Mouse (Mus musculus) megakaryocyte, embryonic 14.5 days (primary cell): ENCODE results near the gene Tmem163. TPM values are rescaled to one million over a fixed set of nuclear protein-coding genes. Genes with fewer than 3 reads are reported as not detected.

Experiments used
- H3K27me3 ChIP-seq: replicated peaks from 2 replicates; pipeline ENCODE3; 2012; ENCODE audit warnings: inconsistent platforms
- H3K36me3 ChIP-seq: replicated peaks from 2 replicates; pipeline ENCODE3; 2012; ENCODE audit warnings: low read length, inconsistent platforms, mixed read lengths
- H3K4me1 ChIP-seq: 2 replicates; pipeline ENCODE4 v1.6.1; 2012; ENCODE audit warnings: inconsistent platforms
- H3K4me3 ChIP-seq: replicated peaks from 2 replicates; pipeline ENCODE3; 2012; ENCODE audit warnings: moderate library complexity, mild to moderate bottlenecking, inconsistent platforms
- H3K9me3 ChIP-seq: 2 replicates; pipeline ENCODE4 v1.6.1; 2012; ENCODE audit warnings: inconsistent platforms
- FLI1 ChIP-seq: IDR thresholded peaks from 2 replicates; pipeline ENCODE4 v1.6.1; 2012; ENCODE audit warnings: low read length, inconsistent platforms, mixed read lengths
- GATA1 ChIP-seq: IDR thresholded peaks from 3 replicates; pipeline ENCODE4 v1.6.1; 2012; ENCODE audit warnings: mixed read lengths, low read length, inconsistent platforms, borderline replicate concordance
- polyA plus RNA-seq: library from polyadenylated mRNA; stranded (reverse); fragments of >175 nt; gene quantifications from 2 replicates; pipeline ENCODE4 v1.2.3, GENCODE M21; 2012; ENCODE audit warnings: low replicate concordance; ENCODE audit not compliant: insufficient read depth

Gene Tmem163
- polyA plus RNA-seq, 1 experiment: 41.1 TPM

GRCm38 (mm10) chr1:127508921-127509320 is 170.4 kb downstream of the Tmem163 start:
- H3K4me1 ChIP-seq: peaks cover 67% of the 10 kb centered on the region

GRCm38 (mm10) chr1:127508067-127508739 is 171.1 kb downstream of the Tmem163 start:
- peaks cover 68% of the 10 kb centered on the region for H3K4me1 ChIP-seq
- H3K9me3 ChIP-seq: no peaks in the 10 kb centered on the region
- no peaks in the 10 kb centered on the region for H3K27me3 ChIP-seq
- no peak overlapping the region for H3K4me3 ChIP-seq
- TF ChIP-seq FLI1 (no peak), GATA1 (no peak)
- H3K36me3 ChIP-seq: peaks cover 41% of the 10 kb centered on the region

More at GRCm38 (mm10) chr1:127508921-127509320, 170.4 kb downstream of the Tmem163 start:
- Histone ChIP-seq H3K27me3 (no peaks in the 10 kb centered on the region), H3K9me3 (no peaks in the 10 kb centered on the region), H3K36me3 (peaks cover 35% of the 10 kb centered on the region), H3K4me3 (no peak overlapping the region)
- TF ChIP-seq GATA1: no peak

GRCm38 (mm10) chr1:127507042-127507650 is 172.2 kb downstream of the Tmem163 start:
- no peak for TF ChIP-seq GATA1
- no peak for TF ChIP-seq FLI1
- H3K4me1 ChIP-seq: peaks cover 65% of the 10 kb centered on the region
- H3K9me3 ChIP-seq: no peaks in the 10 kb centered on the region
- no peak overlapping the region for H3K4me3 ChIP-seq
- H3K36me3 ChIP-seq: peaks cover 40% of the 10 kb centered on the region
- no peaks in the 10 kb centered on the region for H3K27me3 ChIP-seq

GRCm38 (mm10) chr1:127500701-127501100 is 178.6 kb downstream of the Tmem163 start:
- Histone ChIP-seq H3K9me3 (no peaks in the 10 kb centered on the region), H3K4me1 (peaks cover 61% of the 10 kb centered on the region), H3K36me3 (peaks cover 60% of the 10 kb centered on the region), H3K27me3 (no peaks in the 10 kb centered on the region), H3K4me3 (peak overlapping the region; percentile 31)
- TF ChIP-seq GATA1 (no peak), FLI1 (no peak)

GRCm38 (mm10) chr1:127500219-127500618 is 179.1 kb downstream of the Tmem163 start:
- H3K36me3 ChIP-seq: peaks cover 65% of the 10 kb centered on the region
- H3K4me1 ChIP-seq: peaks cover 57% of the 10 kb centered on the region
- TF ChIP-seq FLI1: no peak
- no peak for TF ChIP-seq GATA1
- H3K4me3 ChIP-seq: no peak overlapping the region
- peaks cover 2% of the 10 kb centered on the region; the same call in 1 of the 2 replicates for H3K9me3 ChIP-seq
- H3K27me3 ChIP-seq: no peaks in the 10 kb centered on the region

GRCm38 (mm10) chr1:127498746-127499145 is 180.6 kb downstream of the Tmem163 start:
- peaks cover 7% of the 10 kb centered on the region for H3K9me3 ChIP-seq
- H3K36me3 ChIP-seq: peaks cover 71% of the 10 kb centered on the region
- TF ChIP-seq FLI1: no peak
- no peak for TF ChIP-seq GATA1
- peak overlapping the region; percentile 3 for H3K4me3 ChIP-seq
- H3K27me3 ChIP-seq: no peaks in the 10 kb centered on the region
- peaks cover 48% of the 10 kb centered on the region for H3K4me1 ChIP-seq

GRCm38 (mm10) chr1:127496737-127497543 is 182.4 kb downstream of the Tmem163 start:
- H3K4me1 ChIP-seq: peaks cover 38% of the 10 kb centered on the region
- TF ChIP-seq GATA1: no peak
- TF ChIP-seq FLI1: no peak
- peaks cover 73% of the 10 kb centered on the region for H3K36me3 ChIP-seq
- no peaks in the 10 kb centered on the region for H3K27me3 ChIP-seq
- H3K9me3 ChIP-seq: peaks cover 7% of the 10 kb centered on the region
- no peak overlapping the region for H3K4me3 ChIP-seq

- Histone ChIP-seq H3K4me1 (peaks cover 28% of the 10 kb centered on the region), H3K4me3 (no peak overlapping the region), H3K9me3 (no peaks in the 10 kb centered on the region), H3K27me3 (no peaks in the 10 kb centered on the region), H3K36me3 (peaks cover 80% of the 10 kb centered on the region)
- TF ChIP-seq GATA1 (no peak), FLI1 (no peak)
These were observed 192.2 kb downstream of the Tmem163 start for GRCm38 (mm10) chr1:127487161-127487560.

GRCm38 (mm10) chr1:127484826-127485225 is 194.5 kb downstream of the Tmem163 start:
- H3K9me3 ChIP-seq: no peaks in the 10 kb centered on the region
- peaks cover 10% of the 10 kb centered on the region for H3K4me1 ChIP-seq
- H3K36me3 ChIP-seq: peaks cover 75% of the 10 kb centered on the region
- no peak overlapping the region for H3K4me3 ChIP-seq
- no peak for TF ChIP-seq GATA1
- TF ChIP-seq FLI1: no peak
- no peaks in the 10 kb centered on the region for H3K27me3 ChIP-seq

GRCm38 (mm10) chr1:127484188-127484587 is 195.2 kb downstream of the Tmem163 start:
- Histone ChIP-seq H3K4me3 (no peak overlapping the region), H3K36me3 (peaks cover 72% of the 10 kb centered on the region), H3K27me3 (no peaks in the 10 kb centered on the region), H3K9me3 (no peaks in the 10 kb centered on the region), H3K4me1 (peaks cover 12% of the 10 kb centered on the region; the same call in 1 of the 2 replicates)
- TF ChIP-seq GATA1: no peak

- no peaks in the 10 kb centered on the region for H3K9me3 ChIP-seq
- TF ChIP-seq GATA1 (no peak), FLI1 (no peak)
- H3K4me1 ChIP-seq: peaks cover 22% of the 10 kb centered on the region; the same call in 1 of the 2 replicates
- H3K27me3 ChIP-seq: no peaks in the 10 kb centered on the region
- no peak overlapping the region for H3K4me3 ChIP-seq
- peaks cover 72% of the 10 kb centered on the region for H3K36me3 ChIP-seq
These were observed 196.4 kb downstream of the Tmem163 start for GRCm38 (mm10) chr1:127482911-127483310.
